Mouse (Mus musculus) hindbrain, embryonic 12.5 days (tissue): ENCODE measurements at regions not wholly inside any gene's neighbourhood (a gene's known extent, or its start where the extent isn't known, plus 50 kb on each side); places are given as distances from the start of the nearest gene placed in this dataset.

Source experiments
- ATAC-seq: fragments of 200-750 bp; cut with Nextera tagmentation; 2 replicates; pipeline ENCODE4 v1.8.0; 2017; ENCODE audit warnings: moderate TSS enrichment; ENCODE audit not compliant: low FRiP score
- H3K27ac ChIP-seq: fragments of 300-500 bp; sonication (generic); 2 replicates; pipeline ENCODE4 v1.5.1; 2016; ENCODE audit warnings: mild to moderate bottlenecking
- H3K27me3 ChIP-seq: fragments of 300-500 bp; sonication (generic); 2 replicates; pipeline ENCODE4 v1.6.1; 2016; ENCODE audit warnings: mild to moderate bottlenecking
- H3K36me3 ChIP-seq: fragments of 300-500 bp; sonication (generic); 2 replicates; pipeline ENCODE4 v1.6.1; 2016; ENCODE audit warnings: mild to moderate bottlenecking
- H3K4me1 ChIP-seq: fragments of 300-500 bp; sonication (generic); 2 replicates; pipeline ENCODE4 v1.6.1; 2016
- H3K4me2 ChIP-seq: fragments of 300-500 bp; sonication (generic); replicated peaks from 2 replicates; pipeline ENCODE4 v1.6.1; 2016; ENCODE audit warnings: mild to moderate bottlenecking
- H3K4me3 ChIP-seq: fragments of 300-500 bp; sonication (generic); 2 replicates; pipeline ENCODE4 v1.5.1; 2016; ENCODE audit warnings: mild to moderate bottlenecking
- H3K9ac ChIP-seq: fragments of 300-500 bp; sonication (generic); 2 replicates; pipeline ENCODE4 v1.6.1; 2016; ENCODE audit warnings: mild to moderate bottlenecking, moderate library complexity
- H3K9me3 ChIP-seq: fragments of 300-500 bp; sonication (generic); replicated peaks from 2 replicates; pipeline ENCODE4 v1.6.1; 2016; ENCODE audit warnings: mild to moderate bottlenecking
- WGBS: fragments of 180-500 bp; shearing (Covaris S2); methylation state at CpG from one replicate; pipeline ENCODE4 v1.1.7; 2016; 5-methylcytosine and 5-hydroxymethylcytosine counted together

DNA sequence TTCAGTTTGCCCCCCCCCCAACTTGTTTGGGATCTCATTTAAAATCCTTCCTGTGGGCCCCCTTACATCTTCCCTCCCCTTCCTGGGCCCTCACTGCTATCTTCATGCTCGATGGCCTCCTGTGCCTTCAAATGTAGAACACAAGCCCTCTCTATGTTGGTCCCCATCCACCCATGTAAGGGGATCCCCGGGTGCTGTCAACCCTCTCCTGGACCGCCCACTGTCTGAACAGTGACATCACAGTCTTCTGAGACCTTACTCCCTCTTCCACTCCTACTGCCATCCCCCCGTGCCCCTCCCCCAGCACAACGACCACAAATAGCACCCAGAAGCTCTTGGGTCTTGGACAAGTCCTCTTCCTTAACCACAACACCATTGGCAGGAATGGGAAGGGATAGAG is 56.6 kb upstream of the Twist2 start:
- H3K36me3 ChIP-seq: no peaks in the 10 kb centered on the region
- H3K4me2 ChIP-seq: no peak overlapping the region
- peaks cover 10% of the 10 kb centered on the region; the same call in 1 of the 2 replicates for H3K27me3 ChIP-seq
- no peak overlapping the region for H3K9ac ChIP-seq
- H3K27ac ChIP-seq: no peak overlapping the region
- no peak overlapping the region for H3K4me3 ChIP-seq
- H3K9me3 ChIP-seq: no peaks in the 10 kb centered on the region
- 87% methylated on average over 5 of the region's 5 CpGs for WGBS
- H3K4me1 ChIP-seq: peaks cover 4% of the 10 kb centered on the region; the same call in 1 of the 2 replicates
- no peak for ATAC-seq

DNA sequence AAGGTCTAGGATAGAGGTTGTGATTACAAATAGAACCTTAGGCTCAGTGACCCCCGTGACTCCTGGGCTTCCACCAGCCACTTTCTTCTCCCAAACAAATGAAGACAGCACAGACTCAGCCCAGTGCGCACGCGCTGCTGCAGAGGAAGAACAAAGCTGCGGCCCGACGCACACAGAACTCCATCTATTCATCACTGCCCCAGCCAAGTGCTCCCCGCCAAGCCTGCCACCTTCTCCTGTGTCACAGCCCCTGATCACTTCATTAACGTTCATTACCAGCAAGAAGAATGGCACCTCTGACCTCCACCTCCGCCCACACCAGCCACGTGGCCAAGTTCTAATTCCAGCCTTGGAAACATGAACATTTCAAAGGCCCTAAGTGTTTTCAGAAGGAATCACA is 53.7 kb upstream of the Twist2 start:
- Histone ChIP-seq H3K9ac (no peak overlapping the region), H3K27ac (no peak overlapping the region), H3K27me3 (peaks cover 10% of the 10 kb centered on the region; the same call in 1 of the 2 replicates), H3K9me3 (no peaks in the 10 kb centered on the region), H3K4me2 (0 out of 2 replicates have a peak overlapping the region, but pooled peaks have one; percentile 8), H3K4me1 (peaks cover 4% of the 10 kb centered on the region; the same call in 1 of the 2 replicates), H3K36me3 (no peaks in the 10 kb centered on the region), H3K4me3 (no peak overlapping the region)
- ATAC-seq: peak; percentile 52; the same call in 1 of the 2 replicates
- WGBS: 13% methylated on average over 11 of the region's 11 CpGs
